Mouse (Mus musculus) cortical plate, adult 2 months (tissue): ENCODE results near the gene Kctd21.

ENCODE experiments used
- CTCF ChIP-seq: fragments of 200-500 bp; IDR thresholded peaks from 2 replicates; pipeline ENCODE4 v1.5.1; 2011; ENCODE audit warnings: mild to moderate bottlenecking, control low read depth, low read length; ENCODE audit not compliant: insufficient read depth; ENCODE audit errors: extremely low read depth
- POLR2A ChIP-seq: fragments of 200-500 bp; IDR thresholded peaks from 2 replicates; pipeline ENCODE4 v1.6.1; 2011; ENCODE audit warnings: mild to moderate bottlenecking, low read length, control low read depth; ENCODE audit not compliant: insufficient read depth; ENCODE audit errors: extremely low read depth

DNA sequence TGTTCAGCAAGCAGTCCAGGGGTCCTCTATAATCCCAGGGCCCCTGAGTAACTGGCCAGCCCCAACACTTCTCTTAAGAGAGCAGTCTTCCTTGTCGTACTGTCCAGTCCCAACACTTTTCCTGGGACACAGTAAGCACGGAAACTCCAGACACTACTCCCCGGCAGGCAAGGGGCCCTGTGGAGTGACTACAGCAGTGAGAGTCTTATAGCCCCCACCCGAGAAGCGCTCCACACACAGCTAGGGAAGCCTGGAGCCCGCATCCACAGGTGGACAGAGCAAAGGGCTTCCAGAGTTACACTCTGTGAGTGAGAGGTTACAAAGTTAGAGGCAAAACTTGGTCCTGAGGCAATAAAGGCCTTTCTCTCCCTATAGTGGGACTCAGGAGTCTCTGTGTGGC lies 17.3 kb downstream of the Kctd21 start:
- no peak for TF ChIP-seq POLR2A
- no peak for TF ChIP-seq CTCF
